Mouse (Mus musculus) limb, embryonic 12.5 days (tissue): ENCODE measurements at regions not wholly inside any gene's neighbourhood (a gene's known extent, or its start where the extent isn't known, plus 50 kb on each side); places are given as distances from the start of the nearest gene placed in this dataset.
"Not testable (repeated sequence)": the region's sequence is repeated elsewhere in the genome, so short reads cannot be mapped to it uniquely, and the experiment has no call there.

Experiments
- ATAC-seq: fragments of 200-750 bp; cut with Nextera tagmentation; 2 replicates; pipeline ENCODE4 v1.8.0; 2017; ENCODE audit warnings: low read depth, moderate TSS enrichment; ENCODE audit not compliant: insufficient number of reproducible peaks, insufficient read depth, low FRiP score, low TSS enrichment
- H3K27ac ChIP-seq: fragments of 300-500 bp; sonication (generic); 2 replicates; pipeline ENCODE4 v1.5.1; 2016; ENCODE audit warnings: mild to moderate bottlenecking, moderate library complexity
- H3K27me3 ChIP-seq: fragments of 300-500 bp; sonication (generic); 2 replicates; pipeline ENCODE4 v1.6.1; 2016; ENCODE audit warnings: mild to moderate bottlenecking, moderate library complexity
- H3K36me3 ChIP-seq: fragments of 300-500 bp; sonication (generic); 2 replicates; pipeline ENCODE4 v1.6.1; 2016; ENCODE audit warnings: mild to moderate bottlenecking, moderate library complexity
- H3K4me1 ChIP-seq: fragments of 300-500 bp; sonication (generic); replicated peaks from 2 replicates; pipeline ENCODE4 v1.6.1; 2016
- H3K4me2 ChIP-seq: fragments of 300-500 bp; sonication (generic); 2 replicates; pipeline ENCODE4 v1.6.1; 2016; ENCODE audit warnings: mild to moderate bottlenecking, moderate library complexity
- H3K4me3 ChIP-seq: fragments of 300-500 bp; sonication (generic); replicated peaks from 2 replicates; pipeline ENCODE4 v1.5.1; 2016; ENCODE audit warnings: mild to moderate bottlenecking
- H3K9ac ChIP-seq: fragments of 300-500 bp; sonication (generic); replicated peaks from 2 replicates; pipeline ENCODE4 v1.6.1; 2016; ENCODE audit warnings: mild to moderate bottlenecking, moderate library complexity
- H3K9me3 ChIP-seq: fragments of 300-500 bp; sonication (generic); 2 replicates; pipeline ENCODE4 v1.6.1; 2016; ENCODE audit warnings: mild to moderate bottlenecking, moderate library complexity
- WGBS: fragments of 180-500 bp; shearing (Covaris S2); methylation state at CpG from one replicate; pipeline ENCODE4 v1.1.7; 2016; 5-methylcytosine and 5-hydroxymethylcytosine counted together

GRCm38 (mm10) chr12:115121899-115122298 lies 925.6 kb upstream of the Zfp386 start:
- Histone ChIP-seq H3K4me1 (no peaks in the 10 kb centered on the region), H3K9ac (no peak overlapping the region), H3K27ac (no peak overlapping the region), H3K4me3 (no peak overlapping the region), H3K9me3 (peaks cover 16% of the 10 kb centered on the region), H3K4me2 (no peak overlapping the region), H3K27me3 (no peaks in the 10 kb centered on the region), H3K36me3 (no peaks in the 10 kb centered on the region)
- no peak for ATAC-seq

GRCm38 (mm10) chr12:115132930-115133329 lies 914.6 kb upstream of the Zfp386 start:
- H3K4me2 ChIP-seq, H3K4me3 ChIP-seq, ATAC-seq, H3K9ac ChIP-seq, H3K27ac ChIP-seq, H3K36me3 ChIP-seq, H3K4me1 ChIP-seq, H3K27me3 ChIP-seq, H3K9me3 ChIP-seq: not testable (repeated sequence)
- WGBS, result 69% methylated on average over 4 of the region's 6 CpGs

GRCm38 (mm10) chr12:115145407-115145806 lies 902.1 kb upstream of the Zfp386 start:
- not testable (repeated sequence) for H3K4me2 ChIP-seq, H3K27ac ChIP-seq, H3K27me3 ChIP-seq, H3K9ac ChIP-seq, H3K4me1 ChIP-seq, ATAC-seq, H3K4me3 ChIP-seq, H3K36me3 ChIP-seq
- H3K9me3 ChIP-seq, result peaks cover 13% of the 10 kb centered on the region
- WGBS, result 86% methylated on average over 1 of the region's 1 CpGs

GRCm38 (mm10) chr12:115146471-115146870 lies 901.1 kb upstream of the Zfp386 start:
- H3K4me3 ChIP-seq, H3K9ac ChIP-seq, H3K36me3 ChIP-seq, ATAC-seq, H3K4me2 ChIP-seq, H3K4me1 ChIP-seq, H3K27ac ChIP-seq, H3K27me3 ChIP-seq: not testable (repeated sequence)
- WGBS, result 83% methylated on average over 2 of the region's 2 CpGs
- peaks cover 13% of the 10 kb centered on the region for H3K9me3 ChIP-seq

GRCm38 (mm10) chr12:115151967-115152366 lies 895.6 kb upstream of the Zfp386 start:
- not testable (repeated sequence) for H3K27ac ChIP-seq, H3K4me1 ChIP-seq, H3K4me3 ChIP-seq, H3K36me3 ChIP-seq, ATAC-seq, H3K27me3 ChIP-seq, H3K9ac ChIP-seq, H3K4me2 ChIP-seq
- WGBS, result 61% methylated on average over 1 of the region's 1 CpGs
- peaks cover 15% of the 10 kb centered on the region for H3K9me3 ChIP-seq

- H3K36me3 ChIP-seq, H3K27ac ChIP-seq, H3K9ac ChIP-seq, H3K4me2 ChIP-seq, ATAC-seq, H3K27me3 ChIP-seq, H3K4me3 ChIP-seq, H3K4me1 ChIP-seq, H3K9me3 ChIP-seq: not testable (repeated sequence)
- 71% methylated on average over 2 of the region's 2 CpGs for WGBS
Observed at GRCm38 (mm10) chr12:115158231-115158630, 889.3 kb upstream of the Zfp386 start.

- not testable (repeated sequence) for H3K4me2 ChIP-seq, H3K9ac ChIP-seq, H3K4me1 ChIP-seq, H3K36me3 ChIP-seq, ATAC-seq, H3K4me3 ChIP-seq, H3K27ac ChIP-seq, H3K9me3 ChIP-seq, H3K27me3 ChIP-seq
- 74% methylated on average over 2 of the region's 2 CpGs for WGBS
Observed at GRCm38 (mm10) chr12:115158717-115159232, 888.7 kb upstream of the Zfp386 start.

GRCm38 (mm10) chr12:115165499-115165898 lies 882.0 kb upstream of the Zfp386 start:
- H3K9me3 ChIP-seq, H3K27ac ChIP-seq, H3K4me2 ChIP-seq, ATAC-seq, H3K4me1 ChIP-seq, H3K27me3 ChIP-seq, H3K4me3 ChIP-seq, H3K36me3 ChIP-seq, H3K9ac ChIP-seq: not testable (repeated sequence)
- WGBS, result 67% methylated on average over 2 of the region's 2 CpGs

- not testable (repeated sequence) for H3K9me3 ChIP-seq, H3K4me2 ChIP-seq, ATAC-seq, H3K27me3 ChIP-seq, H3K4me3 ChIP-seq, H3K4me1 ChIP-seq, H3K36me3 ChIP-seq, H3K27ac ChIP-seq, H3K9ac ChIP-seq
- 73% methylated on average over 1 of the region's 1 CpGs for WGBS
Observed at GRCm38 (mm10) chr12:115166006-115166405, 881.5 kb upstream of the Zfp386 start.

GRCm38 (mm10) chr12:115193482-115194103 lies 853.9 kb upstream of the Zfp386 start:
- H3K4me2 ChIP-seq, result no peak overlapping the region
- no peaks in the 10 kb centered on the region for H3K27me3 ChIP-seq
- no peak for ATAC-seq
- H3K4me3 ChIP-seq, result no peak overlapping the region
- H3K4me1 ChIP-seq, result no peaks in the 10 kb centered on the region
- H3K36me3 ChIP-seq, result no peaks in the 10 kb centered on the region
- 86% methylated on average over 2 of the region's 2 CpGs for WGBS
- H3K9ac ChIP-seq, result no peak overlapping the region
- no peak overlapping the region for H3K27ac ChIP-seq
- peaks cover 27% of the 10 kb centered on the region for H3K9me3 ChIP-seq

GRCm38 (mm10) chr12:115197322-115198117 lies 850.0 kb upstream of the Zfp386 start:
- Histone ChIP-seq H3K9me3 (peaks cover 21% of the 10 kb centered on the region), H3K36me3 (no peaks in the 10 kb centered on the region), H3K4me3 (no peak overlapping the region), H3K9ac (no peak overlapping the region), H3K4me1 (no peaks in the 10 kb centered on the region), H3K27ac (no peak overlapping the region), H3K27me3 (no peaks in the 10 kb centered on the region), H3K4me2 (no peak overlapping the region)
- WGBS, result 69% methylated on average over 4 of the region's 4 CpGs
- ATAC-seq, result no peak
